Mouse (Mus musculus) myocyte (in vitro differentiated cells): ENCODE results near the gene Ranbp17.

Experiments used
- CEBPB ChIP-seq: IDR thresholded peaks from 2 replicates; pipeline ENCODE4 v1.6.1; 2011; ENCODE audit warnings: mild to moderate bottlenecking, moderate library complexity; ENCODE audit not compliant: poor library complexity, insufficient read depth, severe bottlenecking
- MYOG ChIP-seq, 3 experiments: IDR thresholded peaks; one replicate each; pipeline ENCODE4 v1.6.1; 2011; ENCODE audit warnings: control low read depth in 2 of 3, low read depth in 2 of 3, mild to moderate bottlenecking in 2 of 3; ENCODE audit not compliant: insufficient read length in 2 of 3, control insufficient read depth in 1 of 3, insufficient read depth in 1 of 3
- REST ChIP-seq: IDR thresholded peaks from one replicate; pipeline ENCODE4 v1.6.1; 2011; ENCODE audit warnings: mild to moderate bottlenecking, control low read depth, moderate library complexity; ENCODE audit not compliant: insufficient read depth, insufficient read length
- TCF12 ChIP-seq: IDR thresholded peaks from one replicate; pipeline ENCODE4 v1.6.1; 2011; ENCODE audit warnings: mild to moderate bottlenecking, control low read depth; ENCODE audit not compliant: poor library complexity, insufficient read depth, severe bottlenecking
- USF1 ChIP-seq: IDR thresholded peaks from one replicate; pipeline ENCODE4 v1.6.1; 2011; ENCODE audit warnings: low read depth, mild to moderate bottlenecking, control low read depth, moderate library complexity

GRCm38 (mm10) chr11:33349269-33349668 lies 164.3 kb downstream of the Ranbp17 start:
- TF ChIP-seq USF1 (no peak), REST (no peak), CEBPB (no peak), TCF12 (no peak), MYOG (IDR thresholded peaks at IDR 0.05; ENCODE audit: control insufficient read depth in 1 of 3, insufficient read depth in 1 of 3, insufficient read length in 2 of 3, low read depth in 2 of 3) (no peak)
